Mouse (Mus musculus) adrenal gland, postnatal 25 days (tissue): ENCODE results near the gene Smarca5. TPM values are rescaled to one million over a fixed set of nuclear protein-coding genes. Genes with fewer than 3 reads are reported as not detected.

ENCODE experiments used
- DNase-seq: peaks from one replicate; pipeline ENCODE4 v3.0.0; 2021; ENCODE audit warnings: mixed read lengths
- long read RNA-seq: library from polyadenylated mRNA; stranded (forward); transcript quantifications from one replicate; pipeline ENCODE4 v2.0.0, GENCODE M21; 2021
- total RNA-seq: library from RNA; stranded (reverse); gene quantifications from 2 replicates; pipeline ENCODE4 v1.2.3, GENCODE M21; 2021

Smarca5 gene
- 61.4 and 77.5 TPM in 2 replicates for total RNA-seq
- long read RNA-seq, full-length matches to known transcripts = 72 of 107 reads
- long read RNA-seq, partial matches to known transcripts = 26 of 107 reads
- long read RNA-seq, other reads (novel, unspliced or antisense) = 9 of 107 reads

- DNase-seq = peak; percentile 96
Observed at GRCm38 (mm10) chr8:80739155-80739924, at the start of gene Smarca5. Gene Smarca5 (minus strand): TSS chr8:80739497.

- no peak for DNase-seq
Observed at GRCm38 (mm10) chr8:80784559-80784958, 45.3 kb upstream of the Smarca5 start.

- no peak for DNase-seq
Observed at GRCm38 (mm10) chr8:80783271-80783670, 44.0 kb upstream of the Smarca5 start.

GRCm38 (mm10) chr8:80781338-80781737, 42.0 kb upstream of the Smarca5 start:
- DNase-seq = no peak

- DNase-seq = no peak
Observed at GRCm38 (mm10) chr8:80780271-80780670, 41.0 kb upstream of the Smarca5 start.

DNA sequence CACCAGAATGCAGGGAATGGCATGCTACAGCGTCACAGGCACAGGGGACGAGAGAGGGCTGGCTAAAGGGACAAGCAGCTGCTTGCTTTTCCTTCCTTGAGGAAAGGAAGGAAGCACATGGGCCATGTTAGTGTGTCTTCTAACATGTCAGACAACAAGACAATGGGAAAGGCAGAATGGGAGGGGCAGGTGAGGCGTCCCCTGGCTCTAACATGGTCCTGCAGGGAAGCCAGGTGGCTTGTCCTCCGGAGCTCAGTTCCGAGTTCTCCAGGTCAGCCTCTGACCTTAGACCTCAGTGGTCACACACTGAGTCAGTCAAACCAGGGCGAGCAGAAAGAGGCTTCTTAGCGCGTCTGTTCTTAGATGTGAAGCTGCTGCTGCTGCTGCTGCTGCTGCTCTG, 37.1 kb upstream of the Smarca5 start:
- DNase-seq = no peak

- no peak for DNase-seq
Observed at GRCm38 (mm10) chr8:80772732-80773460, 33.6 kb upstream of the Smarca5 start.

DNA sequence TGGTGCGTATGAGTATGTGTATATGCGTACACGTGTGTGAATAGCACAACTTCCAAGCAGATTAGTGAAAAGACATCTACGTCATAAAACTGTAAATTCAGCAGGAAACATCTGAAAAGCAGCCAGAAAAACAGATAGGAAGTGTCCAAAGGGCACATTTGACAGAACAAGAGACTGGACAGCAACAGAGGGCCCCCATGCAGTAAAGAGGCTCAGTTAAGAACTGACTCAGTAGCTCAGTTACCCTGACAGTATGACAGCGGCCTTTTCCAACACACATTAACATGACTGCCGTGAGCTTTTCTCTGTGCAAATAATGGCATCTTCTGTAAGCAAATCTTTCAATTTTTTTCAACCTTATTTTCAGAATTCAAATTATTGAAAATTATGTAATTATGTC, 29.2 kb upstream of the Smarca5 start:
- DNase-seq = no peak

DNA sequence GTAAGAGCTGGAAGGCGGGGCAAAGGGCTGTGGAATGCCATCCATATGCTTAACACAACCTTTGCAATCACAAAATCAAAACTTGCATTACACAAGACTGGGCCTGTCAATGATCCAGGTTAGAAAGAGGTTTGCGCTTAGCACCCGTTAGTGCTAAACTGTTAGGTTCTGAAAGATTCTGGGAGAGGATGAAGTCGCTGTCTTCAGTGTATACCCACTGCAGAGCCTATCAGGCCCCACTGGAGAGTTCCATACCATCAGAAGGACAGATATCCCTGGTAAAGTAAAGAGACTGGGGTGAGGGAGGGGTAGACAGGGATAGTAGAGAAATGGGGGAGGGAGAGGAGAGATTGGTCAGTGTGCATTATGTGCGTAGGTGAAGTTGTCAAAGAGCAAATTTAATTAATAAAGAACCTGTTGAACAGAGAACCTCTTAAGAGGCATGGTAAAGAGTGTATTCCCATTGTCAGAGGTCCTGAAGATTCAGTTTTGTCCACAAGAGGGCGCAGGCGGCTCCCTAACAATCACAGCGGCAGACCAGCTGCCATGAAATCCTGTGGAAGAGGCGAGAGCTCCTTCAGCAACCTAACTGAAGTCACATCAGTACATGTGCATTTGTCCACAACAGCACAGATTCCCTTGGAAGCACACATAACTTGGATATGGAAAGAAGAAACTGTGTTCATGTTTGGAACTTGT, 13.9 kb upstream of the Smarca5 start:
- peak; percentile 81 for DNase-seq

DNA sequence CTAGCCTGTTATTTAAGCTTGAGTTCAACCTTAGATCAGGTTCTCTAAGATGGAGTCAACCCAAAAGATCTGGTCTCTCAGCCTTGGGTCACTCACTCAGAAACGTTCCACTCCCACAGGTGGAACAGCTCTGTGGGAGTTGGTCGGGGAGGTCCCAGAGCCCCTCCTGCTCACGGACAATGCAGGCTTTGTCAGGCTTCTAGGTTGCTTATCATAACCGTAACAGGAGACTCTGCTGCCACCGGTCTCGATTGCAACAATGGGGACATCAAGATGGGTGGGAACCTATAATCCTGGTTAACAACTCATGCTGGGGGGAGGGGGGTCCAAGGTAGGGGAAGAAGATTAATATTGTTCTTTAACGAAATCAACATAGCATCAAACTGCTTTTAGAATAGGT, 13.1 kb upstream of the Smarca5 start:
- DNase-seq = no peak

GRCm38 (mm10) chr8:80749091-80749490, 9.8 kb upstream of the Smarca5 start:
- no peak for DNase-seq

DNA sequence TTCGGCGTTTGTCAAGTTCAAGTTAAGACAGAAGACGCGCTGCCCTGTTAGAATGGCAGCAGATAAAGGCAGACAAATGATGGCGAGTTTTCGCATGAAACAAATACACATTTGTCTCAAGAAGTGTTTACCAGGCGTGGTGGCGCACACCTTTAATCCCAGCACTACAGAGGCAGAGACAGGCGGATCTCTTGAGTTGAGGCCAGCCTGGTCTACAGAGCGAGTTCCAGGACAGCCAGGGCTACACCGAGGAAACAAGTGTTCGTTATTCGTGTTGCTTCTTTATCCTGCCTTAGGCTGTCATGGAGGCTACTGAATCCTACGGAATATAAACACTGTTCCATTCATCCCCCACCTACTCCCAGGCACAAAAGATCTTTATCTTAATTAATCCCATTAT, 635 bp upstream of the Smarca5 start:
- no peak for DNase-seq

DNA sequence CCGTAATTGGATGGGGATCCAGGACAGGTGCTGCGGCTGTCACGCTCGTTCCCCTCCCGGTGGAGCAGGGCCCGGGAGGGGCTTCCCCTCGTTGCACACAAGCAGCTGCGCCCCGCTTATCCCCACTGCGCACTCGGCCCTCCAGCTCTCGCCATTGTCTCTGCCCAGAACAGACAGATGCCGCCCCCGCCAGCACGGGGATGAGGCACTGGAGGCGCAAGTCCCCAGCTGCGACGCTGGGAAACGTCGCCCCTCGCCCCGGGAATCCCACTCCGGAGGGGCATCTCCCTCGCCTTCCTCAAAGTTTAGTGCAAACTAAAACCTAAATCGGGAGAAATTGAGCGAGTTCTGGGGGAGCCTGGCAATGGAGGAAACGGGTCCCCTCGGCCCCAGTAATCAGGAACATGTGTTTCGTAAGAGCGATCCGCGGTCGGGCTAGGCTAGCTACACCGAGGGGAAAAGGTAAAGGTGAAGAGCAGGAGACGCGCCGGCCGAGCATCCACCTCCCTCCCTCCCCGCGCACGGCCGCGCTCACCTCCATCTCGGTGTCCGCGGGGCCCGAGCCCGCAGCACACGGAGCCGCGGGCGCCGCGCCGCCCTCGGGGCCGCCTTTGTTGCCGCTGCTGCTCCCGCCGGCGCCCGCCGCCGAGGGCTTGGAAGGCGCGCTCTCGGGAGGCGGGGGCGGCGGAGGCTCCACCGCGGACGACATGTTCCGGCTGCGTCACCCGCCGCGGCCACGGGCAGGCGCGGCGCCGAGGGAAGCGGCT, 726 bp downstream of the Smarca5 start:
- DNase-seq = peak; percentile 53

DNA sequence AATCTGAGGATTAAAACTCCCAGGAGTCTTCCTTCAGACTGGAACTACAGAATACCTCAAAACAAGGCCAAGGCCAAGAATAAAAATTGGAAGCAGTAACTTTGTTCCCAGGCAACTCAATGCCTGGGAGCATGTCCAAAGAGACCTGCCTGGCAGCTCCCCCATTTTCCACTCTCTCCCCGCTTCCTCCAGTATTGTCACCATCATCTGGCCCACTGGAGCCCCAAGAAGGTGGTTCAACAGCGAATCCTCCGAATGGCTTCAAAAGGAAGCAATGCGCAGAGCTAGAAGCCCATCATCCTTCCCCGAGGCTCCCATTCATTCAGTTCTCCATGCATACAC, 1.3 kb downstream of the Smarca5 start:
- DNase-seq = peak; percentile 41

- DNase-seq = no peak
Observed at GRCm38 (mm10) chr8:80732326-80732725, 7.0 kb downstream of the Smarca5 start.

DNA sequence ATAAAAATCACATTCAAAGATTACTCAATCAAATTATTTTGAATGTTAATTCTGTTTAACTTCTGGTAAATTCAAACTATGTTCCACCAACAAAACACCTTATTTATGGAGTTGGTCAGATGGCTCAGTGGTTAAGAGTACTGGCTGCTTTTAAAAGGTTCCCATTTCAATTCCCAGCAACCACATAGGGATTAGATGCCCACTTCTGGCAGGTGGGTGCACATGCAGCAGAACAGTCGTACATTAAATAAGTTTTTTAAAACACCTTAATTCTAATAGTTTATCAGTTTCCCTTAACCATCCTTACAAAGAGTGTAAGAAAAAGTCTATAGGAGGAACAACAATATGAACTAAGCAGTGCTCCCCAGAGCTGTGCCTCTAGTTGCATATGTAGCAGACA, 24.8 kb downstream of the Smarca5 start:
- DNase-seq = no peak

DNA sequence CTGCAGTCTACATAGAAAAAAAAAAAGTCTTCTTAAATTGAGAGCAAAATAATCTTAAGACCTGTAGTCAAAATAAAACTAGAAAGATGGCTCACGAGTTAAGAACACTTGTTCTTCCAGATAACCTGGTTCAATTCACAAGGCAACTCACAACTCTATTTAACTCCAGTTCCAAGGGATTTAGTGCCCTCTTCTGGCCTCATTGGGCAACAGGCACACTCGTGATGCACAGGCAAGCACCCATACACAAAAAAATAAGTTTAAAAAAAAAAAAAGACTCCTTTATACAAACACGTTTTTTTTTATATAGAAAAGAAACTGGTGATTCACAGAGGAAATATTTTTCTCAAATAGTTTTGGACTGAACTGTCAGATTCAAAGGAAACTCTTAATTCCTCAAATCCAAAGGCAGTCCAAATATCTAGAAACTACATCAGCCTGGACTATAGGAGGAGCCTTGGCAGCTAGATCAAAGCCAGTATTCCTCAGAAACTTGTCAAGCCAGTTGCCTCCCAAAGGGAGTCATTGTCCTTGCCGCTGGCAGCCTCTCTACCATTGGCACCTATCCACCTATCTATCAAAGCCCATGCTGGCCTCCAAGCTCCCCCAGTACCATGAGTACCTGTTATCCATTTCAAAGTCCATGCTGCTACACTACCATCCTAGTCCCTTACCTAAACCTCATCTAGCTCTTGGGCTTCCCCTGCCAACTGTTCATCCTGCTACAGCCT, 28.5 kb downstream of the Smarca5 start:
- peak; percentile 34 for DNase-seq

DNA sequence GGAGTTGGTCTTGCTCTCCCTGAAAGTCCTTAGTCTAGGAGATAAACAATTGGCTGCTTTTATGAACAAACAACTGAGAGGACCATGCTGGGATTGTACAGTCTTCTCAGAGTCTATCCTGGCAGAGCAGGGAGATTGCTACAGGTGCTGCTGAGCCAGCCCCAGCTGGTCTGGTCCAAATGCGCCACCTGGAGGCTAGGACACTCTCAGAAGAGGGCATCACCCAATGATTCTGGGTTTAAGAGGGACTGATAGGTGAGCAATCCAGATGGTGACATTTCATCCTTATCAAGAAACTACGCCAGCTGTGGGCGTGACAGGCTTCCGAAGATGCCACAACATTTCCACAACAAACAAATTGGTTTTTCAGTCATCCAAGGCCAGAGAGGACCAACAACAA, 51.2 kb downstream of the Smarca5 start:
- DNase-seq = peak; percentile 79

DNA sequence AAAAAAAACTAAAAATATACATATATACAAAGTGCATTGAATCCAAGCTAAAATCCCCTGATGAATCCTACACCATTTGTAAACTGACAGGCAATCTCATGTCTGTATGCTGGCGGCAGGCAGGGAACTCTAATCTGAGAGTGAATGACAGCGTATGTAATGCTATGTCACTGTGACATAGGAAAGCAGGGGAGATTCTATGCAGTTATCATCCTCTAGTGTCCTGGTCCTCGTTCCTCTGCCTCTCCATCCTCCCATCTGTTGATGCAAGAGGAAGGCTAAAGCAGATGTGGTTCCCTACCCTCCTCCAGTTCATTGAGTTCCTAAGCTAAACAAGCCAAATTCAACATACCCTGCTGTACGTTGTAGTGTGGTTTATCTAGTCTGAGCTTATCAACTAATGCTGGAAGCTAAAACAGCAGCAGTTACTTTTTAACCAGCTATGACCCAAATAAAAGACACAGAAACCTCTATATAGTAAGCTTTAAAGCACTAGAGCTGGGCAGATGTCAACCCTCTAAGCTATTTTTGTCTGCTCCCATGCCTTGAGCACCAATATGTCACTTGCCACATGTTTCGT, 55.5 kb downstream of the Smarca5 start:
- DNase-seq = no peak

DNA sequence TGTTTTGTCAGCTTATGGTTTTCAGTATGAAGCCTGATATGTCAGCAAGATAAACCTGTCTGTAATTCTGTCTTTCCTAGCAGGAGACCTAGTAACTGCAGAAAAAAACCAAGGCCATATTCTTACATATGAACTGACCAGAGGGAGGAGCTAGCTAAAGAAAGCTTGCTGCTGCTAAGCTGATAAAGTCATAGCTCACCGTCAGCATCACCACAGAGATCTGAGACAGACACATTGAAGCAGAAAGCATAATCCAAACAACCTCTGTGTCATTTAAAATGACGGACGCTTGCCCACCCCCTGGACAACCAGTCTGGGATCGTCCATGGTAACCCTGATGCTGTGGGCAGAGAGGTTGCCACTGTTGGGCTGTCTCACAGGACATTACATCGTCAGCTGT, 56.7 kb downstream of the Smarca5 start:
- no peak for DNase-seq

DNA sequence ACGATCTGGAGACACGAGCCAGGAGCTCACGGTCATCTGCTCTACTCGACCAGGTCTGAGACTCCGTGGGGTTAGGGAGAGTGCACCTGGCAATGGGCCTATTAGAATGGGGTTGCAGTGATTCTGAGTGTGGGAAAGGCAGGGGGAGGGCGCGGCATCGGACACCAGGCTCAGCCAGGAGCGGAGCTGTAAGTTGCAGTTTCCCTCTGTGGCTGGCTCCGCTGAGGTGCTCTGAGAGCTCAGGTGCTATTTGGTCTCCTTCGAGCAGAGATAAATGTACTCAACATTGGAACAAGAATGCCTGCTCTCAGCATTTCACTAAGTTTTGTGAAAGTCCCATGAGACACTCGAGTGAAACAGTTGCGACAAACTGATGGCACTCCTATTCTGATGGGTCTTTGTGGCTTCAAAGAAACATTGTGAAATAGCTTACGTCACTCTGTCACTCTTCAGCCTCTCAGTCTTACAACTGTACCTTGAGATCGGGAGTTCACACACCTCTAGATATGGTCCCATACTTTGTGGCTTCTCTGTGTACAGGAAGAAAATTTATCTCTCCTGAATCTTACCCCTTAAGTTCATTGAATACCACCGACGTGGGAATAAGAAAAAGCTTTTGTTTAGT, 69.9 kb downstream of the Smarca5 start:
- no peak for DNase-seq
